Mouse (Mus musculus) bone marrow macrophage, adult 2 months (primary cell): ENCODE results near the gene Pheta1.
A peak's percentile ranks its signal among the peaks of the same experiment; 100 is the strongest.

ENCODE experiments used
- CTCF ChIP-seq: IDR thresholded peaks from 2 replicates; pipeline ENCODE4 v1.5.1; 2012; ENCODE audit warnings: low read depth, mild to moderate bottlenecking, low read length, moderate library complexity
- POLR2A ChIP-seq: IDR thresholded peaks from 2 replicates; pipeline ENCODE4 v1.6.1; 2012; ENCODE audit warnings: mild to moderate bottlenecking, low read depth, low read length, borderline replicate concordance

GRCm38 (mm10) chr5:121815067-121815466, 33.7 kb upstream of the Pheta1 start:
- peak; percentile 51; the same call in 1 of the 2 replicates for TF ChIP-seq CTCF
- TF ChIP-seq POLR2A = no peak
